Mouse (Mus musculus) embryonic facial prominence, embryonic 14.5 days (tissue): ENCODE measurements around the gene 4930503B20Rik. TPM values are rescaled to one million over a fixed set of nuclear protein-coding genes. Genes with fewer than 3 reads are reported as not detected.
A peak's percentile ranks its signal among the peaks of the same experiment; 100 is the strongest.

ENCODE experiments used
- ATAC-seq: fragments of 200-750 bp; cut with Nextera tagmentation; 2 replicates; pipeline ENCODE4 v1.8.0; 2017; ENCODE audit warnings: low read depth, moderate number of reproducible peaks, moderate TSS enrichment
- DNase-seq: peaks from one replicate; pipeline ENCODE4 v3.0.0-alpha.2; 2015; ENCODE audit warnings: low spot score
- H3K27ac ChIP-seq: fragments of 300-500 bp; sonication (generic); replicated peaks from 2 replicates; pipeline ENCODE4 v1.5.1; 2014; ENCODE audit warnings: low read depth, mild to moderate bottlenecking, low read length, moderate library complexity
- H3K27me3 ChIP-seq: fragments of 300-500 bp; sonication (generic); replicated peaks from 2 replicates; pipeline ENCODE4 v1.6.1; 2014; ENCODE audit warnings: low read length; ENCODE audit not compliant: control insufficient read depth, insufficient read depth
- H3K36me3 ChIP-seq: fragments of 300-500 bp; sonication (generic); 2 replicates; pipeline ENCODE4 v1.6.1; 2014; ENCODE audit warnings: low read length, mixed read lengths; ENCODE audit not compliant: control insufficient read depth, insufficient read depth
- H3K4me1 ChIP-seq: fragments of 300-500 bp; sonication (generic); 2 replicates; pipeline ENCODE4 v1.6.1; 2014; ENCODE audit warnings: antibody characterized with exemption, low read length; ENCODE audit not compliant: control insufficient read depth, insufficient read depth
- H3K4me2 ChIP-seq: fragments of 300-500 bp; sonication (generic); 2 replicates; pipeline ENCODE4 v1.6.1; 2014; ENCODE audit warnings: low read depth, mild to moderate bottlenecking, low read length, moderate library complexity, mixed read lengths
- H3K4me3 ChIP-seq: fragments of 300-500 bp; sonication (generic); 2 replicates; pipeline ENCODE4 v1.5.1; 2014; ENCODE audit warnings: low read depth, mild to moderate bottlenecking, low read length
- H3K9ac ChIP-seq: fragments of 300-500 bp; sonication (generic); 2 replicates; pipeline ENCODE4 v1.6.1; 2014; ENCODE audit warnings: low read depth, mild to moderate bottlenecking, low read length, moderate library complexity, mixed read lengths
- H3K9me3 ChIP-seq: fragments of 300-500 bp; sonication (generic); 2 replicates; pipeline ENCODE4 v1.6.1; 2016; ENCODE audit warnings: low read length; ENCODE audit not compliant: control insufficient read depth
- WGBS: fragments of 180-500 bp; shearing (Covaris S2); extraction: QIAGEN DNeasy Blood & Tissue Kit; methylation state at CpG from one replicate; pipeline ENCODE4 v1.1.7; 2014; 5-methylcytosine and 5-hydroxymethylcytosine counted together
- polyA plus RNA-seq: library from polyadenylated mRNA; unstranded; fragments of >200 nt; fragmentation: Nextera tagmentation; extraction: Ambion mirVana; gene quantifications from 2 replicates; pipeline ENCODE4 v1.2.1, GENCODE M21; 2014

The 4930503B20Rik gene
- polyA plus RNA-seq, 1 experiment from 2014 or later, result not detected

GRCm38 (mm10) chr3:146616533-146617283 is 34.4 kb downstream of the 4930503B20Rik start:
- ATAC-seq, result no peak
- H3K9ac ChIP-seq, result no peak overlapping the region
- no peaks in the 10 kb centered on the region for H3K36me3 ChIP-seq
- no peak for DNase-seq
- 75% methylated on average over 5 of the region's 5 CpGs for WGBS
- no peak overlapping the region for H3K27ac ChIP-seq
- no peak overlapping the region for H3K4me2 ChIP-seq
- no peak overlapping the region for H3K4me3 ChIP-seq
- H3K4me1 ChIP-seq, result no peaks in the 10 kb centered on the region
- H3K27me3 ChIP-seq, result no peaks in the 10 kb centered on the region
- no peaks in the 10 kb centered on the region for H3K9me3 ChIP-seq

- no peaks in the 10 kb centered on the region; the same call in 1 of the 2 replicates for H3K4me1 ChIP-seq
- no peaks in the 10 kb centered on the region for H3K27me3 ChIP-seq
- WGBS, result 92% methylated on average over 4 of the region's 4 CpGs
- no peak within 1 kb of the TSS for H3K9ac ChIP-seq
- no peaks in the 10 kb centered on the region for H3K9me3 ChIP-seq
- no peak for DNase-seq
- H3K27ac ChIP-seq, result no peak within 1 kb of the TSS
- H3K36me3 ChIP-seq, result no peaks in the 10 kb centered on the region
- H3K4me2 ChIP-seq, result no peak within 1 kb of the TSS
- no peak for ATAC-seq
- H3K4me3 ChIP-seq, result no peak within 1 kb of the TSS
These were observed 35.6 kb downstream of the 4930503B20Rik start, which contains the start of gene Dnase2b for GRCm38 (mm10) chr3:146615496-146615895. TSS of gene Dnase2b (minus strand) at chr3:146615596.

GRCm38 (mm10) chr3:146611821-146612220 is 39.3 kb downstream of the 4930503B20Rik start:
- Histone ChIP-seq H3K4me3 (no peak overlapping the region), H3K27me3 (no peaks in the 10 kb centered on the region), H3K4me2 (no peak overlapping the region), H3K9ac (no peak overlapping the region), H3K4me1 (no peaks in the 10 kb centered on the region; the same call in 1 of the 2 replicates), H3K9me3 (no peaks in the 10 kb centered on the region), H3K36me3 (no peaks in the 10 kb centered on the region), H3K27ac (no peak overlapping the region)
- WGBS, result 74% methylated on average over 4 of the region's 4 CpGs
- ATAC-seq (no peak), DNase-seq (peak; percentile 38)

GRCm38 (mm10) chr3:146611261-146611660 is 39.9 kb downstream of the 4930503B20Rik start:
- no peak overlapping the region for H3K4me2 ChIP-seq
- WGBS, result 81% methylated on average over 4 of the region's 4 CpGs
- H3K9me3 ChIP-seq, result no peaks in the 10 kb centered on the region
- H3K4me1 ChIP-seq, result no peaks in the 10 kb centered on the region; the same call in 1 of the 2 replicates
- no peaks in the 10 kb centered on the region for H3K36me3 ChIP-seq
- H3K27me3 ChIP-seq, result no peaks in the 10 kb centered on the region
- DNase-seq (no peak), ATAC-seq (no peak)
- H3K27ac ChIP-seq, result no peak overlapping the region
- H3K4me3 ChIP-seq, result no peak overlapping the region
- no peak overlapping the region for H3K9ac ChIP-seq

- 80% methylated on average over 10 of the region's 10 CpGs for WGBS
- Histone ChIP-seq H3K4me1 (no peaks in the 10 kb centered on the region; the same call in 1 of the 2 replicates), H3K36me3 (no peaks in the 10 kb centered on the region), H3K27ac (no peak overlapping the region), H3K4me3 (no peak overlapping the region), H3K4me2 (no peak overlapping the region), H3K9me3 (no peaks in the 10 kb centered on the region), H3K9ac (no peak overlapping the region), H3K27me3 (no peaks in the 10 kb centered on the region)
- DNase-seq (no peak), ATAC-seq (no peak)
These were observed 40.8 kb downstream of the 4930503B20Rik start for GRCm38 (mm10) chr3:146610322-146610721.

- H3K4me1 ChIP-seq, result no peaks in the 10 kb centered on the region; the same call in 1 of the 2 replicates
- ATAC-seq (no peak), DNase-seq (no peak)
- WGBS, result 37% methylated on average over 1 of the region's 1 CpGs
- H3K4me2 ChIP-seq, result no peak overlapping the region
- no peak overlapping the region for H3K9ac ChIP-seq
- no peak overlapping the region for H3K27ac ChIP-seq
- H3K36me3 ChIP-seq, result no peaks in the 10 kb centered on the region
- no peaks in the 10 kb centered on the region for H3K27me3 ChIP-seq
- H3K9me3 ChIP-seq, result no peaks in the 10 kb centered on the region
- no peak overlapping the region for H3K4me3 ChIP-seq
These were observed 43.7 kb downstream of the 4930503B20Rik start for GRCm38 (mm10) chr3:146607368-146607767.

GRCm38 (mm10) chr3:146604647-146605046 is 46.5 kb downstream of the 4930503B20Rik start:
- Histone ChIP-seq H3K4me2 (no peak overlapping the region), H3K4me1 (no peaks in the 10 kb centered on the region), H3K9ac (no peak overlapping the region), H3K9me3 (no peaks in the 10 kb centered on the region), H3K27ac (no peak overlapping the region), H3K27me3 (no peaks in the 10 kb centered on the region), H3K4me3 (no peak overlapping the region), H3K36me3 (no peaks in the 10 kb centered on the region)
- WGBS, result 81% methylated on average over 9 of the region's 9 CpGs
- DNase-seq (no peak), ATAC-seq (no peak)

- Histone ChIP-seq H3K9me3 (no peaks in the 10 kb centered on the region), H3K4me1 (no peaks in the 10 kb centered on the region), H3K27me3 (no peaks in the 10 kb centered on the region), H3K4me2 (no peak overlapping the region), H3K9ac (no peak overlapping the region), H3K36me3 (no peaks in the 10 kb centered on the region), H3K4me3 (no peak overlapping the region), H3K27ac (no peak overlapping the region)
- ATAC-seq, result no peak
- no peak for DNase-seq
- 91% methylated on average over 3 of the region's 3 CpGs for WGBS
These were observed 48.6 kb downstream of the 4930503B20Rik start for GRCm38 (mm10) chr3:146602531-146602930.

GRCm38 (mm10) chr3:146601205-146601604 is 49.9 kb downstream of the 4930503B20Rik start:
- no peak overlapping the region for H3K9ac ChIP-seq
- ATAC-seq, result no peak
- H3K4me2 ChIP-seq, result no peak overlapping the region
- no peak overlapping the region for H3K27ac ChIP-seq
- no peak overlapping the region for H3K4me3 ChIP-seq
- no peak for DNase-seq
- 86% methylated on average over 2 of the region's 2 CpGs for WGBS
- no peaks in the 10 kb centered on the region for H3K9me3 ChIP-seq
- no peaks in the 10 kb centered on the region for H3K36me3 ChIP-seq
- H3K4me1 ChIP-seq, result no peaks in the 10 kb centered on the region
- H3K27me3 ChIP-seq, result no peaks in the 10 kb centered on the region
